Mouse (Mus musculus) kidney, embryonic 15.5 days (tissue): ENCODE data around the gene Adcy4. TPM values are rescaled to one million over a fixed set of nuclear protein-coding genes. Genes with fewer than 3 reads are reported as not detected.
A peak's percentile ranks its signal among the peaks of the same experiment; 100 is the strongest.

Experiments
- ATAC-seq: fragments of 200-750 bp; cut with Nextera tagmentation; replicated peaks from 2 replicates; pipeline ENCODE4 v1.8.0; 2017; ENCODE audit warnings: moderate TSS enrichment; ENCODE audit not compliant: low FRiP score
- H3K27ac ChIP-seq: fragments of 300-500 bp; sonication (generic); 2 replicates; pipeline ENCODE4 v1.5.1; 2015; ENCODE audit warnings: mild to moderate bottlenecking, inconsistent platforms
- H3K27me3 ChIP-seq: fragments of 300-500 bp; sonication (generic); 2 replicates; pipeline ENCODE4 v1.6.1; 2015; ENCODE audit warnings: inconsistent platforms
- H3K36me3 ChIP-seq: fragments of 300-500 bp; sonication (generic); 2 replicates; pipeline ENCODE4 v1.6.1; 2015; ENCODE audit warnings: inconsistent platforms
- H3K4me1 ChIP-seq: fragments of 300-500 bp; sonication (generic); 2 replicates; pipeline ENCODE4 v1.6.1; 2015; ENCODE audit warnings: inconsistent platforms
- H3K4me2 ChIP-seq: fragments of 300-500 bp; sonication (generic); 2 replicates; pipeline ENCODE4 v1.6.1; 2015; ENCODE audit warnings: moderate library complexity, mild to moderate bottlenecking, inconsistent platforms
- H3K4me3 ChIP-seq: fragments of 300-500 bp; sonication (generic); replicated peaks from 2 replicates; pipeline ENCODE4 v1.5.1; 2015; ENCODE audit warnings: mild to moderate bottlenecking, inconsistent platforms
- H3K9ac ChIP-seq: fragments of 300-500 bp; sonication (generic); 2 replicates; pipeline ENCODE4 v1.6.1; 2015; ENCODE audit warnings: mild to moderate bottlenecking, inconsistent platforms
- H3K9me3 ChIP-seq: fragments of 300-500 bp; sonication (generic); replicated peaks from 2 replicates; pipeline ENCODE4 v1.6.1; 2016; ENCODE audit warnings: inconsistent platforms
- WGBS: fragments of 180-500 bp; shearing (Covaris S2); methylation state at CpG from one replicate; pipeline ENCODE4 v1.1.7; 2015; ENCODE audit warnings: mixed read lengths; 5-methylcytosine and 5-hydroxymethylcytosine counted together
- polyA plus RNA-seq: library from polyadenylated mRNA; unstranded; fragments of >200 nt; fragmentation: Nextera tagmentation; extraction: Ambion mirVana; gene quantifications from 2 replicates; pipeline ENCODE4 v1.2.1, GENCODE M21; 2015

Gene Adcy4
- polyA plus RNA-seq, 1 experiment from 2014 or later, result 15.8 TPM

DNA sequence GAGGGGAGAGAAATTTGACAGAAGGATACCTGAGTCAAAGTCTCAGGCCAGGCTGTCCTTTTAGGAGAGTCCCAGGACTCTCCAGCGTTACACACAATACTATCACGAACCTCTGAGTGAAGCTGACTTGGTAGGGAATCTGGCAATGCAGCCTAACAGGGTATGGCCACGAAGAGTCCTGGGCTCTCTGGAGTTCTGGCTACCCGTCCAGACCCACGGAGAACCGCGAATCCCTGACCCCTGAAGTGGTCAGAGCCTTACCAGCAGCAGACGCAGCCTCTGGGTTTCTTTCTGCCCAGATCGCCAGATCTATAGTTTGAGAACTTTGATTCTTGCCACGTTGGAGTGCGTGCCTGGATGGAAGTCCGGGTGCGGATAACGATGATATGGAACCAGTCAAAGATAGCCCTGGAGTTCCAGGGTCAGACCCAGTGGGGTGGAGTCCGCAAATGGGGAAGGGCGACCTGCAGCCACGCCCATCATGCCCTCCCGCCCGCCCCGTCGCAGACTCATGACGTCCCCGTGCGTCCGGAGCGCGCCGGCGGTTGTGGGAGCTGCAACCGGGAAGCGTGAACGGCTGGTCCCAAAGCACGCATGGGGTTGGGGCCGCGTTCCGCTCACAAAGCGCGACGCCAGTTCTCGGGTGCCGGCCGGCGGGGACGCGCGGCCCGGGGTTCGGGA lies 38.6 kb downstream of the Adcy4 start, which contains the start of the genes Dhrs1 and Nop9:
Gene Dhrs1 (minus strand): TSS at position 511 of the 681 bp plus-strand sequence.
Gene Nop9 (plus strand): TSS at position 514 of the 681 bp plus-strand sequence.
- Histone ChIP-seq H3K9me3 (no peaks in the 10 kb centered on the region), H3K9ac (peak within 1 kb of the TSS; percentile 84), H3K36me3 (peaks cover 57% of the 10 kb centered on the region), H3K27me3 (no peaks in the 10 kb centered on the region), H3K4me3 (peak within 1 kb of the TSS; percentile 75), H3K4me1 (peaks cover 36% of the 10 kb centered on the region), H3K27ac (peak within 1 kb of the TSS; percentile 48), H3K4me2 (peak within 1 kb of the TSS; percentile 96)
- 1% methylated on average over 48 of the region's 48 CpGs for WGBS
- peak; percentile 88 for ATAC-seq

DNA sequence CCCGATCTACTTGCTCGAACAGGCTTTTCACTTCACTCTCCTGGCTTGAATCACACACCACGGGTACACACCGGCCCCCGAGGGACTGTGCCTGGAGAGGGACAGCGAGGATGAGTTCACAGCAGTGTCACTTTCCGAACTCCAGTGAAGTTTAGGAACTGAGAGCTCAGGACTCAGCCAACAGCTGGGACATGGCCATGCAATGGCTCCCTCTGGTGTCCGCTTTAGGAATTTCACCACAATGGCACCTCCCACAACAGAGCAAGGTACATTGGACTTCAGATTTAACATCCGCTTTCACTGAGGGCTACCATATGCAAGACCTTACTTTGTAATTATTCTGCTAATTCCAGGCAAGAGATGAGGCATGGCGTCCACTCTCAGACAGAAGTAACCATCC lies 40.2 kb downstream of the Adcy4 start:
- WGBS, result 20% methylated on average over 10 of the region's 10 CpGs
- Histone ChIP-seq H3K4me2 (peak overlapping the region; percentile 42), H3K4me3 (peak overlapping the region; percentile 3), H3K4me1 (peaks cover 36% of the 10 kb centered on the region), H3K9me3 (no peaks in the 10 kb centered on the region), H3K36me3 (peaks cover 56% of the 10 kb centered on the region), H3K27ac (no peak overlapping the region), H3K9ac (no peak overlapping the region), H3K27me3 (no peaks in the 10 kb centered on the region)
- peak; percentile 74 for ATAC-seq

DNA sequence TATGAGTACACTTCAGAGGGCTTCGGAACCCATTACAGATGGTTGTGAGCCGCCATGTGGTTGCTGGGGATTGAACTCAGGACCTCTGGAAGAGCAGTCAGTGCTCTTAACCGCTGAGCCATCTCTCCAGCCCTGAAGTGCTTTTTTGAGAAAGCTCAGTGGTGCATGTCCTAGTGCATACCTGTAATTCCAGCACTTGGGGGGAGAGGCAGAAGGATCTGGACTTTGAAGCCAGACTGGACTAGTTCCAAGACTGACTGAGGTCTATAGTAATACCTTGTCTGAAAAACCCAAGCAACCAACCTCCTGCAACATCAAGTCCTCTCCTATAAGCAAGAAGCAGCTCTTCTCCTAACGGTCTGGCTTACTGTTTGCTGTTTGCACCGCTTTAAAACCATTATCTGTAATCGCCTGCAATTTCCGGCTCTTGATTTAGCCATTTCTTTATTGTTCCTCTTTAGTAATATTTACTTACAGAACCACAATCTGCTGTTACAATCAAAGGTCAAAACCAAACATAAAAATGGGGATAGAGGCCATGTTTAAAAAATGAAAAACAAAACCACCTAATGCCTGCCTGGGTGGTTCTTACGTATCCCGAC lies 46.7 kb downstream of the Adcy4 start:
- H3K27ac ChIP-seq, result 0 out of 2 replicates have a peak overlapping the region, but pooled peaks have one; percentile 15
- peaks cover 4% of the 10 kb centered on the region; the same call in 1 of the 2 replicates for H3K4me1 ChIP-seq
- H3K27me3 ChIP-seq, result no peaks in the 10 kb centered on the region
- no peak overlapping the region for H3K4me2 ChIP-seq
- no peaks in the 10 kb centered on the region for H3K9me3 ChIP-seq
- H3K9ac ChIP-seq, result no peak overlapping the region
- 83% methylated on average over 9 of the region's 9 CpGs for WGBS
- H3K36me3 ChIP-seq, result peaks cover 38% of the 10 kb centered on the region
- H3K4me3 ChIP-seq, result no peak overlapping the region
- ATAC-seq, result peak; percentile 69; the same call in 1 of the 2 replicates

DNA sequence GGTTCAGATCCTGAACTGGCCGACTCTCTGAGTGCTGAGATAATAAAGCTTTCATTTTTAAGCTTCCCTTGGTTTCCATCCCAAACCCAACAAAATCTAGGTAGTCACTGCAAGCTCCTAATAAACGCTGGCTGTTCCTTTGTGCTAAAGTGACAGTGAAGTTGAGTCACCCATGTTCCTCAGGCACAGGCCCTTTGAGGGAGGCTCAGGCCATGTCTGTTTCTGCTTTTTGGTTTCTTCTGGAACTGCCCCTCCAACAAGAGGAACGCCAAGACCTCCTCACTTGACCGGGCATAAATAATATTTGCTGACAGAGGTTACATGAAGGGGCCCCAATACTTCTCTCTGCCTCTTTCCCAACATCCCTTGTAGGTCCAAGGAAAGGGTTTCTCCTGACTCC lies 48.1 kb downstream of the Adcy4 start:
- WGBS, result 77% methylated on average over 4 of the region's 4 CpGs
- peaks cover 31% of the 10 kb centered on the region for H3K36me3 ChIP-seq
- H3K27me3 ChIP-seq, result no peaks in the 10 kb centered on the region
- H3K9me3 ChIP-seq, result no peaks in the 10 kb centered on the region
- no peak for ATAC-seq
- H3K4me1 ChIP-seq, result peaks cover 4% of the 10 kb centered on the region; the same call in 1 of the 2 replicates
- H3K4me3 ChIP-seq, result no peak overlapping the region
- no peak overlapping the region for H3K4me2 ChIP-seq
- no peak overlapping the region for H3K9ac ChIP-seq
- H3K27ac ChIP-seq, result no peak overlapping the region

DNA sequence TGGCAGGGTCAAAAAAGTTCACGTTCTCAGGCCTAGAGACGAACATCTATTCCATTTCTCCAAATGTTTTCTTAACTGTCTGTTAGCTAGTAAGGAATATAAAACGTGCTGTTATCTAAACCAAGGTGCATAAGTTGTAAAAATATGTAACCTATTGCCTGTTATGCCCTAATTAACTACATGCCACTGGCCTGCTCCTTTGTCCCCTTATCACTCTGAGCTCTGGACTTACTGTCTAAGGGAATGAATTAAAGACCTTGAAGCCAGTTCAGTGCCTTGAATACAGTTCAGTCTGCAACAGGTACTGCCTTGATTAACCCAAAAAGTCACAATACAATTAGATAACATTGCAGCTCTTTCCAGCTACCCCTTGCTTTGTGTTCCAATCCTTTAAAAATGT lies 48.6 kb downstream of the Adcy4 start:
- 55% methylated on average over 3 of the region's 3 CpGs for WGBS
- H3K9me3 ChIP-seq, result no peaks in the 10 kb centered on the region
- H3K27me3 ChIP-seq, result no peaks in the 10 kb centered on the region
- peaks cover 4% of the 10 kb centered on the region; the same call in 1 of the 2 replicates for H3K4me1 ChIP-seq
- no peak overlapping the region for H3K27ac ChIP-seq
- H3K9ac ChIP-seq, result no peak overlapping the region
- H3K36me3 ChIP-seq, result peaks cover 27% of the 10 kb centered on the region
- no peak overlapping the region for H3K4me3 ChIP-seq
- no peak overlapping the region for H3K4me2 ChIP-seq
- no peak for ATAC-seq

DNA sequence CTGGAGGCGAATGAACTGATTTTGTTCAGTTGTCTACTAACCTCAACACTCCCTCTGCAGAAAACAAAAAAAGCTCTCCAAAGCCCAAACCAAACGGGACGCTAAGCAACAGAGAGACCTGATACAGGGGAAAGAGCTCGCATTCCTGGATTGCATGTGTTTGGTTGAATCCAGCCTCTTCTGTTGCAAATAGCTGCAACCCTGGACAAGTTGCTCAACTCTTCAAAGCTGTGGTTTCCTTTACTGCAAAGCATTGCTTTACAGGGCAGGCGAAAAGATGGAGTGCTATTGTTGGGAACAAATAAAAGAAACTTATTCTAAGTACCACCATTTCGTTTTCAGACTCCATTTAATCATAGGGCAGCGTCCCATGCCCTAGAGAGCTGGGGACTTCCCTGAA lies 49.0 kb downstream of the Adcy4 start:
- Histone ChIP-seq H3K27me3 (no peaks in the 10 kb centered on the region), H3K4me1 (peaks cover 4% of the 10 kb centered on the region; the same call in 1 of the 2 replicates), H3K36me3 (peaks cover 22% of the 10 kb centered on the region), H3K9ac (no peak overlapping the region), H3K4me2 (no peak overlapping the region), H3K27ac (no peak overlapping the region), H3K4me3 (no peak overlapping the region), H3K9me3 (no peaks in the 10 kb centered on the region)
- no peak for ATAC-seq
- 77% methylated on average over 7 of the region's 7 CpGs for WGBS

DNA sequence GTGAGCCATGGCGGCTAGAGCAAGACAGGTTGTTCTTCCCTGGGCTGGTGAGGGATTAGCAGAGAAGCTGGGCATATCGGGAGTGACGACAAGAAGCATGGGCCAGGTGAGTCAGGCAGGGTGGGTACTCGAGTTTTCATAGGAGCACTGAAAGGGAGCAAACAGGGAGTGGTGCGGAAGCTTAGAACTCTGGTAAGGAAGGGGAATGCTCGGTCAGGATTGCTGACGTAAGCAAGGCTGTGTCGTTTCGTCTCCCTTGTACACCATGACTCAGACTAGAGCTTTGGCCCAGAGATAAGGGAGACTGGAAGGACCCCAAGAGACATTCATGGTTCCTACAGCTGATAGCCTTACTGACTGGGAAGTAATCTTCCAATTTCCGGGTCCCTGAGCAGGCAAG lies 50.0 kb downstream of the Adcy4 start:
- Histone ChIP-seq H3K9ac (no peak overlapping the region), H3K4me2 (no peak overlapping the region), H3K27me3 (no peaks in the 10 kb centered on the region), H3K4me3 (no peak overlapping the region), H3K36me3 (peaks cover 12% of the 10 kb centered on the region), H3K9me3 (no peaks in the 10 kb centered on the region), H3K27ac (no peak overlapping the region), H3K4me1 (peaks cover 4% of the 10 kb centered on the region; the same call in 1 of the 2 replicates)
- 77% methylated on average over 10 of the region's 10 CpGs for WGBS
- no peak for ATAC-seq

DNA sequence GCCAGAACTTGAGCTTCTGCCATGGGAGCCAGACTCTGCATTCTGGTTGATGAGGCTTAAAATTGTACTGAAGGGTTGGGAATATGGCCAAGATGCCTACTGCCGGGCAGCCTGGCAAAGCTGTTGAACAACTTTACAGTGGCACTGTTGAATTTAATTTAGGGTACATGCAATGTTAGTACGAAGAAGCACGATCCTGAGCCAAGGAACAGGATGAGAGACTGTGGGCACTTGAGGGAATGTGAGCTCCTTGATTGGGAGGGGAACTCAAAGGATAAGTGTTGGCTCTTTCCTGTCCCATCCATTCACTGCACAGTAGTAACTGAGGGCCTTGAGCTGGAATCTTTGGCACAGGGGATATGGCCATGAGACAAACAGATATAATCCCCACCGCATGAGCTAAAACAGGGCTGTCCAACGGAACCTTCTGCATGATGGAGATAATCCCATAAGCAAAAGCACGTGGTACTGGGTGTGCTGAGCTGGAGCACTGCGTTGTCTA lies 53.3 kb downstream of the Adcy4 start:
- no peak overlapping the region for H3K4me3 ChIP-seq
- no peaks in the 10 kb centered on the region for H3K9me3 ChIP-seq
- H3K4me2 ChIP-seq, result no peak overlapping the region
- ATAC-seq, result no peak
- H3K27me3 ChIP-seq, result 0 out of 2 replicates have a peak, but pooled peaks cover 7% of the 10 kb centered on the region
- WGBS, result 85% methylated on average over 7 of the region's 7 CpGs
- no peak overlapping the region for H3K27ac ChIP-seq
- H3K4me1 ChIP-seq, result peaks cover 4% of the 10 kb centered on the region; the same call in 1 of the 2 replicates
- no peaks in the 10 kb centered on the region for H3K36me3 ChIP-seq
- no peak overlapping the region for H3K9ac ChIP-seq

DNA sequence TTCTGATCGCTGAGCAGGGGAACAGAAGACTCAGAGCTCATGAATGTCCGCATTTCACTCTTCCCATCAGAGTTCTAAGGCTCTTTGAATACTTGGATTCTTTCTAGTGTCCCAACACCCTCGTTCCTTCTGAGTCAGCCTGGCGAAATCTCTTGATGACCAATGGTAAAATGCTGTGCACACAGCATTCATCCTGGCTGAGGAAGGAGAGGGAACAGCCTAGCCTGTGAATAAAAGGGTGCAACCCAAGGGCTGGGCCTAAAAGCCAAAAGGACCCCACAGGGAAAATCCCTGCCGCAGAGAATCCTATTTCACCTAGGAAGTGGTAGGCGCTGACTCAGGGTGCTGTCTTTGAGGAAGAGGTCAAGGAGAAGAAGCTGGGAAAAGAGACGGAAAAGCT lies 53.8 kb downstream of the Adcy4 start:
- Histone ChIP-seq H3K27ac (no peak overlapping the region), H3K4me2 (no peak overlapping the region), H3K9ac (no peak overlapping the region), H3K27me3 (0 out of 2 replicates have a peak, but pooled peaks cover 7% of the 10 kb centered on the region), H3K36me3 (no peaks in the 10 kb centered on the region), H3K4me1 (peaks cover 4% of the 10 kb centered on the region; the same call in 1 of the 2 replicates), H3K4me3 (no peak overlapping the region), H3K9me3 (no peaks in the 10 kb centered on the region)
- 84% methylated on average over 7 of the region's 7 CpGs for WGBS
- no peak for ATAC-seq

DNA sequence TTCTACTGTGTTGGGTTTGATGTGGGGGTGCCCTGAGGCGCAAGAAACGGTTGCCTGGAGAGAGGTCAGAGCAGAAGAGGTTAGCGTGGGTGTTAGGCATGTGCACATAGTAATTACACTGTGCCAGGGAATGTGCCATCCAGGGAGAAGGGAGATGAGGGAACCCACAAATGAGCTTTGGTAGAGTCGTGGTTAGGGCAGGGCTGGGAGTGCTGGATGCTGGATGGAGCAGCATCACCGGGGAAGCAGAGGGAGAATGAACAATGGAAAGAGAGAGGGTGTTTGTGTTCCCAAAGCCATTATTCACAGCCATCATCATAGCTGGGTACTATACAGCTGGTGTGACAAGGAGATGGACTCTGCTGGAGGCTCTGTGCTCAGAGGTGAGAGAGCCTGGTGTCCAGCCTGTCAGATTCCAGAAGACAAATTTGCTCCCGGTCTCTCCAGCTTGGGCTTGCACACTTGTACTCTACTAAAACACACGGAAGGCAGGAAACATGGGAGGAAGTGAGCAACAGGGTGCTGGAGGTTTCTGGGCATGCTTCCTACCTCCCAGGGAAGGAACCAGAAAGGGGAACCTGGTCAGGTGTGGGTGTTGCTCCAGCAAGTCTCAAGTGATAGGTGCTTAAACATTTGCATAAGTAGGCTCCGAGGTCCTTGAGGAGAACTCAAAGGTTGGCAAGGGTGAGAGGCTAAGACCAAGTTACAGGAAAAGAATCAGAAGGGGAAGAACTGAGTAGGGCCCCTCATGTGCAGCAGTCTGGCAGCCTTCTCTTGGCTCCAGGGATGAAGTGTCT lies 55.8 kb downstream of the Adcy4 start:
- Histone ChIP-seq H3K4me1 (no peaks in the 10 kb centered on the region), H3K9me3 (no peaks in the 10 kb centered on the region), H3K27ac (no peak overlapping the region), H3K4me2 (no peak overlapping the region), H3K27me3 (0 out of 2 replicates have a peak, but pooled peaks cover 7% of the 10 kb centered on the region), H3K9ac (no peak overlapping the region), H3K36me3 (no peaks in the 10 kb centered on the region), H3K4me3 (no peak overlapping the region)
- no peak for ATAC-seq
- 71% methylated on average over 8 of the region's 8 CpGs for WGBS

DNA sequence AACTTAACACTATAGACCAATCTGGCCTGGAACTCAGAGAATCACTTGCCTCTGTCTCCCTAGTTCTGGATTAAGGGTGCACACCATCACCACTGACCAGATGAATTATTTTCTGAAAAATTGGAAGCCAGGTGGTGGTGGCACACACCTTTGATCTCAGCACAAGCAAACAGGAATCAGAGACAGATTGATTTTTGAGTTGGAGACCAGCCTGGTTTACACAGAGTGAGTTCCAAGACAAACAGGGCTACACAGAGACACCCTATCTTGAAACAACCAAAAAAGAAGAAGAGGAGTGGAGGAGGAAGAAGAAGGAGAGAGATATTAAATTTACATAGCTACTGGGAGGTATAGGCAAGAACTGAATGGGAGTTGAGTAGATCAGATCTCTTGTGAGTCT lies 57.6 kb downstream of the Adcy4 start:
- H3K4me3 ChIP-seq, result no peak overlapping the region
- H3K27ac ChIP-seq, result no peak overlapping the region
- no peak for ATAC-seq
- no peak overlapping the region for H3K9ac ChIP-seq
- H3K4me2 ChIP-seq, result no peak overlapping the region
- H3K4me1 ChIP-seq, result peaks cover 7% of the 10 kb centered on the region; the same call in 1 of the 2 replicates
- no peaks in the 10 kb centered on the region for H3K36me3 ChIP-seq
- H3K27me3 ChIP-seq, result 0 out of 2 replicates have a peak, but pooled peaks cover 7% of the 10 kb centered on the region
- H3K9me3 ChIP-seq, result no peaks in the 10 kb centered on the region
